Mouse (Mus musculus): ENCODE data around the gene Tmem179b. TPM values are rescaled to one million over a fixed set of nuclear protein-coding genes. Genes with fewer than 3 reads are reported as not detected.

Tmem179b gene
- total RNA-seq (2014; rRNA removed) (17.4 and 19.6 TPM in 2 replicates), polyA plus RNA-seq (2015; fragmentation: Nextera tagmentation; extraction: Ambion mirVana) (22.4 and 22.6 TPM in 2 replicates)

DNA sequence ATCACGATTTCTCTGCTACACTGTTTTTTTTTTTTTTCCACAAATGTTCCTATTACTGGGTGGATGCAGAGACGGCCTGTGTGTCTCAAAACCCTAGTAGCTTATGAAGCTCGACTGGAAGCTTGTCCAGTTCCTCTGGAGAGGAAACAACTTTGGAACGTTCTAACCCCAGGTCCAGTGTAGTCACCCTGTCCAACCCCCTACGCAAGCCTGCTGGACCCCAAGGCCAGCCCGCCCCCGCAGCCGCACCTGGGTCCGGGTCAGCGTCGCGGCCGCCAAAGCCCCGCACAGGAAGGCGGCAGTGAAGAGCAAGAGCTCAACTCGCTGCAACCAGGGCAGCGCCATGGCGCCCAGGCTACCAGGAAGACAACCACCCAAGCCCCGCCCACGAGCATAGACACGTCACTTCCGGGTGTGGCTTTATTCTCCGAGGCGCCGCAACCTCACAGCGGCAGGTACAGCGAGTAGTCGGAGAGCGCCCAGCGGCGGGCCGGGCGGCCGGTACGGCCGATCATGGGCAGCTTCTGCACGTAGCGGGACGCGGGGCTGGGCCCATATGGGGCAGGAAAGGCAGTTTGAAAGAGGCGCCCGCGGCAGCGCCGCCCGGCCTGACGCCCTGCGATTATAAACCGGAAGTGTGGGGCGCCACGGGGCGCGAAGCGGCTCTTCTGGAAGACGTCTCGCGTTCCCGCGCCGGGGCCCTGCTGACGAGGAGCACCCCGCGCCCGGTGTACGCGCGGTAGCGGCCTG lies at the start of gene Tmem179b:
Gene Tmem179b (minus strand): TSS at position 382 of the 750 bp plus-strand sequence.
- peak within 1 kb of the TSS; percentile 90 for H3K4me2 ChIP-seq (ENCODE audit: low read depth)
- under 1% methylated on average over 65 of the region's 68 CpGs for WGBS
- peak within 1 kb of the TSS; percentile 58 for H3K4me3 ChIP-seq (ENCODE audit: low read depth, low read length)
- peak within 1 kb of the TSS; percentile 93 for H3K27ac ChIP-seq (ENCODE audit: low read depth, low read length)
- H3K27me3 ChIP-seq (ENCODE audit: insufficient read depth, low read length) = no peaks in the 10 kb centered on the region
- peaks cover 24% of the 10 kb centered on the region for H3K36me3 ChIP-seq (ENCODE audit: insufficient read depth)
- DNase-seq (peak; percentile 97), ATAC-seq (peak; percentile 95)
- TF ChIP-seq CTCF (IDR thresholded peaks at IDR 0.05; ENCODE audit: low read depth) = peak; percentile 20; the same call in 1 of the 2 replicates
- no peaks in the 10 kb centered on the region for H3K9me3 ChIP-seq (ENCODE audit: low read length)
- peaks cover 21% of the 10 kb centered on the region for H3K4me1 ChIP-seq (ENCODE audit: insufficient read depth)
- H3K9ac ChIP-seq = peak within 1 kb of the TSS; percentile 86

DNA sequence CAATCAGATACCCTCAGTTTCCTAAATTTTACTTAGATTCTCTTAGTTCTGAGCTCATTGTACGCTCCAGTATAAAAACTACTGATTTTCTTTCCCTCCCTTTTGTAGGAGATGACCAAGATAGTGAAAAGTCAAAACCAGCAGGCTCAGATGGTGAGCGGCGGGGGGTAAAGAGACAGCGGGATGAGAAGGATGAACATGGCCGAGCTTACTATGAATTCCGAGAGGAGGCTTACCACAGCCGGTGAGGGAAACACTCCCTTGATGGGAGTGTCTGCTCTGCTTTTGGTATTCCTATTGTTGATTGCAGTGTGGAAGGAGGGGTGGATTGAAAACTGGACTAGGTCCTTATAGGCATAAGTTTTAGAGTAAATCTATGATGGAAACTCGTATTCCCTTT lies 48.4 kb upstream of the Tmem179b start:
- no peaks in the 10 kb centered on the region for H3K27me3 ChIP-seq (ENCODE audit: insufficient read depth, low read length)
- H3K27ac ChIP-seq (ENCODE audit: low read depth, low read length) = no peak overlapping the region
- peak overlapping the region; percentile 97 for H3K4me3 ChIP-seq (ENCODE audit: low read depth, low read length)
- WGBS = 71% methylated on average over 8 of the region's 8 CpGs
- H3K4me2 ChIP-seq (ENCODE audit: low read depth) = peak overlapping the region; percentile 88
- DNase-seq (no peak), ATAC-seq (no peak)
- TF ChIP-seq CTCF (IDR thresholded peaks at IDR 0.05; ENCODE audit: low read depth) = no peak
- no peaks in the 10 kb centered on the region for H3K9me3 ChIP-seq (ENCODE audit: low read length)
- peak overlapping the region; percentile 28 for H3K9ac ChIP-seq
- H3K36me3 ChIP-seq (ENCODE audit: insufficient read depth) = peaks cover 40% of the 10 kb centered on the region
- H3K4me1 ChIP-seq (ENCODE audit: insufficient read depth) = peaks cover 20% of the 10 kb centered on the region

DNA sequence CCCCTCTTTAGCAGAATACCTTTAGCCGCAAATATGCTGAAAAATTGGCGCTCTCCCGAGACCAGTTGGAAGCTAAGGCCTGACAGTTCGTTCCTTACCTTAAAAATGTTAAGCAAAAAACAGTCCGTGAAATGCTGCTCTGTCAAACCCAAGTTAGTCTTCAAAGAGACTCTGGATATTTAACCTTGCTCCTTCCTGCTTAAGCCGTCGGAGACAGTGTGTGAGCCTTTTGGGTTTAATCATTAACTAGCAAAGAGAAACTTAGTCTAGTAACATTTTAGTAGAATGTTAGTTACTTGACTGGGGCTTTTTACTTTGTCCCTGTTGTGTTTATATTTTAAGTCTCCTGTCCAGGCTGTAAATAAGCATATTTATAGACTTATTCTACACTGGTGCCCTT lies 46.9 kb upstream of the Tmem179b start:
- no peaks in the 10 kb centered on the region for H3K9me3 ChIP-seq (ENCODE audit: low read length)
- H3K36me3 ChIP-seq (ENCODE audit: insufficient read depth) = peaks cover 26% of the 10 kb centered on the region
- TF ChIP-seq CTCF (IDR thresholded peaks at IDR 0.05; ENCODE audit: low read depth) = no peak
- H3K27me3 ChIP-seq (ENCODE audit: insufficient read depth, low read length) = no peaks in the 10 kb centered on the region
- ATAC-seq = no peak
- WGBS = under 1% methylated on average over 7 of the region's 7 CpGs
- H3K4me1 ChIP-seq (ENCODE audit: insufficient read depth) = peaks cover 32% of the 10 kb centered on the region
- H3K4me3 ChIP-seq (ENCODE audit: low read depth, low read length) = peak overlapping the region; percentile 97
- peak overlapping the region; percentile 96 for H3K9ac ChIP-seq
- DNase-seq = no peak
- no peak overlapping the region for H3K27ac ChIP-seq (ENCODE audit: low read depth, low read length)
- peak overlapping the region; percentile 88 for H3K4me2 ChIP-seq (ENCODE audit: low read depth)

- TF ChIP-seq CTCF (IDR thresholded peaks at IDR 0.05; ENCODE audit: low read depth) = no peak
- Histone ChIP-seq H3K27me3 (ENCODE audit: insufficient read depth, low read length) (no peaks in the 10 kb centered on the region), H3K9me3 (ENCODE audit: low read length) (no peaks in the 10 kb centered on the region), H3K4me1 (ENCODE audit: insufficient read depth) (peaks cover 32% of the 10 kb centered on the region), H3K27ac (ENCODE audit: low read depth, low read length) (peak overlapping the region; percentile 100), H3K9ac (peak overlapping the region; percentile 96), H3K4me3 (ENCODE audit: low read depth, low read length) (peak overlapping the region; percentile 97), H3K36me3 (ENCODE audit: insufficient read depth) (peaks cover 21% of the 10 kb centered on the region), H3K4me2 (ENCODE audit: low read depth) (peak overlapping the region; percentile 88)
- DNase-seq (no peak), ATAC-seq (no peak)
- WGBS = under 1% methylated on average over 47 of the region's 48 CpGs
Observed at GRCm38 (mm10) chr19:8820424-8820956, 46.2 kb upstream of the Tmem179b start.

DNA sequence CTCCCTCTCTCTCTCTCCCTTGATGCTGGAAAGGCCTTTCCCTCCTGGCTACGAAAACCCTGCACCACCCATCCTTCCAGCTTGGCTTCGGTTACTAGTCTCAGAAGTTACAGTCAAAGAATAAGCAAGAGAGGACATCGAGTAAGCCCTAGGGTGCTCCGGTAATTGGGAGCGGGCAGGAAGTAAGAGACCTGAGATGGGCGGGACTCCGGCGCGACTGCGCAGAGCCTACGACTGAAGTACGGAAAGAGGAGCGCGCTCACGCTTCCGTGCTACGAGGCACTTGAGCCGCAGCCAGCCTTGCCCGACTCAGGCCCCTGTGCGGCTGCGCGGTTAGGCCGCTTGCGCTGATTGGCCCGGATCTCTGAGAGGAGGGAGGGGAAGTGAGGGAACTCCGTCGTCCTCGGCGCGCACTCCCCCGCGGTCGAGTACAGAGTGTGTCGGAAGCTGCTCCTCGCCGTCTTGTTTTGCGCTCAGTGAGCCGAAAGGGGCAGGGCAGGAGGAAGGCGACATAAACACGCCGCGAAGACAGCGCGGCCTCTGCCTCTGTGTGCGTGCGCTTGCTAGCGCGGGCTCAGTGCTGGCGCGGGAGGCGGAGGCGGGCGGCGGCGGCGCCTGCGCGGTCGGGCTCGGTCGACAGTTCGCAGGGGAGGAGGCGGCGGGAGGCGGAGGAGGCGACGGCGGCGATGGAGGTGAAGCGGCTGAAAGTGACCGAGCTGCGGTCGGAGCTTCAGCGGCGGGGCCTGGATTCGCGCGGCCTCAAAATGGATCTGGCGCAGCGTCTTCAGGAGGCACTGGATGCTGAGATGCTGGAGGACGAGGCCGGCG lies 45.5 kb upstream of the Tmem179b start, which contains the start of gene Hnrnpul2:
Gene Hnrnpul2 (plus strand): TSS at position 415 of the 828 bp plus-strand sequence.
- H3K27ac ChIP-seq (ENCODE audit: low read depth, low read length) = peak within 1 kb of the TSS; percentile 100
- ATAC-seq (peak; percentile 93), DNase-seq (peak; percentile 100)
- peak within 1 kb of the TSS; percentile 88 for H3K4me2 ChIP-seq (ENCODE audit: low read depth)
- H3K9me3 ChIP-seq (ENCODE audit: low read length) = no peaks in the 10 kb centered on the region
- peak within 1 kb of the TSS; percentile 97 for H3K4me3 ChIP-seq (ENCODE audit: low read depth, low read length)
- TF ChIP-seq CTCF (IDR thresholded peaks at IDR 0.05; ENCODE audit: low read depth) = 0 out of 2 replicates have a peak, but pooled peaks have one; percentile 1
- peak within 1 kb of the TSS; percentile 96 for H3K9ac ChIP-seq
- H3K36me3 ChIP-seq (ENCODE audit: insufficient read depth) = peaks cover 17% of the 10 kb centered on the region
- peaks cover 32% of the 10 kb centered on the region for H3K4me1 ChIP-seq (ENCODE audit: insufficient read depth)
- WGBS = 2% methylated on average over 74 of the region's 83 CpGs
- H3K27me3 ChIP-seq (ENCODE audit: insufficient read depth, low read length) = no peaks in the 10 kb centered on the region

DNA sequence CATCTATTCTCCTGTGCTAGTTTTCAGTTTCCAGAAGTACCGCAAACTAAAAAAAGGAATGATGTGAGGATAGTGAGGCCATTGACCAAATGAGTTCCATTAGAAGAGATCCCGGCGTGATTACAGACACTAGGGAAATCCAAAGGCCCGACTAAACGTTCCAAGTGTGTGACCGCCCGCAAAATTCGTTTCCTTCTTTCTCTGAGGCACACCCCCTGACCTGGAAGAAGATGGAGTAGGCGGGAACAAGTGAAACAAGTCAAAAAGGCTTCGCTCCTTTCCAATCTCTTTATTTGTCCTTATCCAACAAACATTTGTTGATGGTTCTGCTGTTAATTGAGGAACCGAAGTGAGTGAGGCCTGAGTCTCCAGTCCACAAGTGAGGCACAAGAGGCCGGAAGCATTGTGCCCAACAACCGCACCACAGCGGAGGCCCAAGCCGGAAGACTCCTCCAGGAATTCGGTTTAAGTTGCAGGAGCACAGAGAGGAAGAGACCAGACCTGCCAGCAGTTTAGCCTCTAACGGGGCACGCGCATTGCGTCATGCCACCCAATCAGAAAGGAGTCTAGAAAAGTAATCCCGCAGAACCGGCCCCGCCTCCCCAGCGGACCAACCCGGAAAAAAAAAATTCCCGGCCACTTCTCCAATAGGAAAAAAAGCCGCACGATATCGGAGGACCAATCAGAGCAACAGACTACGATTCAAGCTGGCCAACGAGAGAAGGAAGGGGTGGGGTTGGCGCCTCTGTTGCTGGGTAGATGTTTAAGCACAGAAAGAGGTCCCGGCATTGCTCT lies 44.7 kb upstream of the Tmem179b start, which contains the start of gene Ttc9c:
Gene Ttc9c (minus strand): TSS at position 533 of the 795 bp plus-strand sequence.
- no peaks in the 10 kb centered on the region for H3K9me3 ChIP-seq (ENCODE audit: low read length)
- peak; percentile 92 for ATAC-seq
- peak within 1 kb of the TSS; percentile 96 for H3K9ac ChIP-seq
- peaks cover 32% of the 10 kb centered on the region for H3K4me1 ChIP-seq (ENCODE audit: insufficient read depth)
- peaks cover 11% of the 10 kb centered on the region for H3K36me3 ChIP-seq (ENCODE audit: insufficient read depth)
- no peak for TF ChIP-seq CTCF (IDR thresholded peaks at IDR 0.05; ENCODE audit: low read depth)
- H3K4me3 ChIP-seq (ENCODE audit: low read depth, low read length) = peak within 1 kb of the TSS; percentile 97
- peak; percentile 99 for DNase-seq
- peak within 1 kb of the TSS; percentile 88 for H3K4me2 ChIP-seq (ENCODE audit: low read depth)
- under 1% methylated on average over 33 of the region's 33 CpGs for WGBS
- H3K27me3 ChIP-seq (ENCODE audit: insufficient read depth, low read length) = no peaks in the 10 kb centered on the region
- peak within 1 kb of the TSS; percentile 100 for H3K27ac ChIP-seq (ENCODE audit: low read depth, low read length)
